Mouse (Mus musculus) testis, postnatal 14 days (tissue): ENCODE data around the gene Fnbp1.

ENCODE experiments used
- DNase-seq: peaks from one replicate; pipeline ENCODE4 v3.0.0; 2021; ENCODE audit warnings: low spot score

Fnbp1 gene

GRCm38 (mm10) chr2:31124694-31125093, 17.1 kb downstream of the Fnbp1 start:
- DNase-seq: no peak

- no peak for DNase-seq
These were observed 18.3 kb downstream of the Fnbp1 start for GRCm38 (mm10) chr2:31123493-31123892.

- no peak for DNase-seq
These were observed 19.0 kb downstream of the Fnbp1 start for GRCm38 (mm10) chr2:31122806-31123205.

- DNase-seq: no peak
These were observed 20.6 kb downstream of the Fnbp1 start for GRCm38 (mm10) chr2:31121131-31121693.

GRCm38 (mm10) chr2:31119795-31120194, 22.0 kb downstream of the Fnbp1 start:
- no peak for DNase-seq

GRCm38 (mm10) chr2:31118639-31119380, 23.0 kb downstream of the Fnbp1 start:
- no peak for DNase-seq

GRCm38 (mm10) chr2:31118211-31118610, 23.6 kb downstream of the Fnbp1 start:
- DNase-seq: no peak

- DNase-seq: no peak
These were observed 25.7 kb downstream of the Fnbp1 start for GRCm38 (mm10) chr2:31115943-31116731.

- no peak for DNase-seq
These were observed 26.5 kb downstream of the Fnbp1 start for GRCm38 (mm10) chr2:31115091-31115942.

GRCm38 (mm10) chr2:31114205-31114604, 27.6 kb downstream of the Fnbp1 start:
- no peak for DNase-seq

GRCm38 (mm10) chr2:31111685-31112084, 30.1 kb downstream of the Fnbp1 start:
- DNase-seq: no peak

- DNase-seq: no peak
These were observed 31.8 kb downstream of the Fnbp1 start for GRCm38 (mm10) chr2:31109960-31110548.

GRCm38 (mm10) chr2:31108186-31108585, 33.6 kb downstream of the Fnbp1 start:
- DNase-seq: no peak

- DNase-seq: no peak
These were observed 35.0 kb downstream of the Fnbp1 start for GRCm38 (mm10) chr2:31106621-31107320.

GRCm38 (mm10) chr2:31106004-31106403, 35.8 kb downstream of the Fnbp1 start:
- no peak for DNase-seq

- no peak for DNase-seq
These were observed 36.5 kb downstream of the Fnbp1 start for GRCm38 (mm10) chr2:31105279-31105678.

GRCm38 (mm10) chr2:31103321-31103720, 38.5 kb downstream of the Fnbp1 start:
- DNase-seq: no peak

- DNase-seq: no peak
These were observed 40.5 kb downstream of the Fnbp1 start for GRCm38 (mm10) chr2:31101285-31101684.

- DNase-seq: no peak
These were observed 42.7 kb downstream of the Fnbp1 start for GRCm38 (mm10) chr2:31099079-31099478.

- DNase-seq: no peak
These were observed 43.2 kb downstream of the Fnbp1 start for GRCm38 (mm10) chr2:31098616-31099015.

GRCm38 (mm10) chr2:31097276-31097675, 44.5 kb downstream of the Fnbp1 start:
- DNase-seq: no peak
